Mouse (Mus musculus): ENCODE data around the gene Eef2k. TPM values are rescaled to one million over a fixed set of nuclear protein-coding genes. Genes with fewer than 3 reads are reported as not detected.
A peak's percentile ranks its signal among the peaks of the same experiment; 100 is the strongest.

Gene Eef2k
- polyA plus RNA-seq, 1 experiment from 2014 or later: 48.5 TPM

GRCm38 (mm10) chr7:120873083-120873482 lies 30.5 kb downstream of the Eef2k start:
- no peaks in the 10 kb centered on the region for H3K27me3 ChIP-seq (ENCODE audit: control insufficient read depth, insufficient read depth, low read depth, low read length)
- WGBS: 77% methylated on average over 12 of the region's 12 CpGs
- H3K36me3 ChIP-seq (ENCODE audit: control insufficient read depth, insufficient read depth, low read length): no peaks in the 10 kb centered on the region
- ATAC-seq (ENCODE audit: low read depth): no peak
- peaks cover 32% of the 10 kb centered on the region for H3K4me1 ChIP-seq (replicated peaks; ENCODE audit: control insufficient read depth, insufficient read depth, low read length)
- H3K9ac ChIP-seq (ENCODE audit: low read length): no peak overlapping the region
- no peak overlapping the region for H3K27ac ChIP-seq (ENCODE audit: low read length)
- H3K9me3 ChIP-seq (ENCODE audit: control insufficient read depth, low read length): no peaks in the 10 kb centered on the region
- no peak overlapping the region for H3K4me2 ChIP-seq (ENCODE audit: low read depth, low read length)
- H3K4me3 ChIP-seq (ENCODE audit: low read length): no peak overlapping the region

- no peak overlapping the region for H3K27ac ChIP-seq (ENCODE audit: low read length)
- no peak for ATAC-seq (ENCODE audit: low read depth)
- peaks cover 24% of the 10 kb centered on the region for H3K4me1 ChIP-seq (replicated peaks; ENCODE audit: control insufficient read depth, insufficient read depth, low read length)
- no peaks in the 10 kb centered on the region for H3K36me3 ChIP-seq (ENCODE audit: control insufficient read depth, insufficient read depth, low read length)
- H3K9me3 ChIP-seq (ENCODE audit: control insufficient read depth, low read length): no peaks in the 10 kb centered on the region
- 88% methylated on average over 3 of the region's 3 CpGs for WGBS
- H3K27me3 ChIP-seq (ENCODE audit: control insufficient read depth, insufficient read depth, low read depth, low read length): no peaks in the 10 kb centered on the region
- no peak overlapping the region for H3K9ac ChIP-seq (ENCODE audit: low read length)
- no peak overlapping the region for H3K4me3 ChIP-seq (ENCODE audit: low read length)
- H3K4me2 ChIP-seq (ENCODE audit: low read depth, low read length): no peak overlapping the region
Measured at GRCm38 (mm10) chr7:120874021-120874420, 31.4 kb downstream of the Eef2k start.

- H3K27me3 ChIP-seq (ENCODE audit: control insufficient read depth, insufficient read depth, low read depth, low read length): no peaks in the 10 kb centered on the region
- no peaks in the 10 kb centered on the region for H3K9me3 ChIP-seq (ENCODE audit: control insufficient read depth, low read length)
- no peak overlapping the region for H3K4me3 ChIP-seq (ENCODE audit: low read length)
- no peak overlapping the region for H3K4me2 ChIP-seq (ENCODE audit: low read depth, low read length)
- peaks cover 2% of the 10 kb centered on the region; the same call in 1 of the 2 replicates for H3K36me3 ChIP-seq (ENCODE audit: control insufficient read depth, insufficient read depth, low read length)
- peak; percentile 85 for ATAC-seq (ENCODE audit: low read depth)
- peaks cover 16% of the 10 kb centered on the region for H3K4me1 ChIP-seq (replicated peaks; ENCODE audit: control insufficient read depth, insufficient read depth, low read length)
- H3K27ac ChIP-seq (ENCODE audit: low read length): peak overlapping the region; percentile 84
- H3K9ac ChIP-seq (ENCODE audit: low read length): no peak overlapping the region
- WGBS: 37% methylated on average over 7 of the region's 7 CpGs
Measured at GRCm38 (mm10) chr7:120874764-120875539, 32.3 kb downstream of the Eef2k start.

- Histone ChIP-seq H3K27me3 (ENCODE audit: control insufficient read depth, insufficient read depth, low read depth, low read length) (no peaks in the 10 kb centered on the region), H3K27ac (ENCODE audit: low read length) (peak overlapping the region; percentile 84), H3K9ac (ENCODE audit: low read length) (no peak overlapping the region)
Measured at GRCm38 (mm10) chr7:120875540-120876388, 33.1 kb downstream of the Eef2k start.

GRCm38 (mm10) chr7:120878271-120878670 lies 35.6 kb downstream of the Eef2k start:
- Histone ChIP-seq H3K36me3 (ENCODE audit: control insufficient read depth, insufficient read depth, low read length) (peaks cover 7% of the 10 kb centered on the region; the same call in 1 of the 2 replicates), H3K9me3 (ENCODE audit: control insufficient read depth, low read length) (no peaks in the 10 kb centered on the region), H3K27me3 (ENCODE audit: control insufficient read depth, insufficient read depth, low read depth, low read length) (no peaks in the 10 kb centered on the region), H3K4me3 (ENCODE audit: low read length) (no peak overlapping the region), H3K4me1 (replicated peaks; ENCODE audit: control insufficient read depth, insufficient read depth, low read length) (peaks cover 6% of the 10 kb centered on the region; the same call in 1 of the 2 replicates), H3K4me2 (ENCODE audit: low read depth, low read length) (no peak overlapping the region), H3K9ac (ENCODE audit: low read length) (no peak overlapping the region), H3K27ac (ENCODE audit: low read length) (no peak overlapping the region)
- 66% methylated on average over 6 of the region's 6 CpGs for WGBS
- ATAC-seq (ENCODE audit: low read depth): no peak

More at GRCm38 (mm10) chr7:120875540-120876388, 33.1 kb downstream of the Eef2k start:
- no peak overlapping the region for H3K4me3 ChIP-seq (ENCODE audit: low read length)
- peaks cover 8% of the 10 kb centered on the region for H3K4me1 ChIP-seq (replicated peaks; ENCODE audit: control insufficient read depth, insufficient read depth, low read length)
- peak; percentile 78 for ATAC-seq (ENCODE audit: low read depth)
- no peaks in the 10 kb centered on the region for H3K9me3 ChIP-seq (ENCODE audit: control insufficient read depth, low read length)
- WGBS: 57% methylated on average over 3 of the region's 3 CpGs
- peaks cover 7% of the 10 kb centered on the region; the same call in 1 of the 2 replicates for H3K36me3 ChIP-seq (ENCODE audit: control insufficient read depth, insufficient read depth, low read length)
- H3K4me2 ChIP-seq (ENCODE audit: low read depth, low read length): no peak overlapping the region

GRCm38 (mm10) chr7:120879972-120880371 lies 37.3 kb downstream of the Eef2k start:
- Histone ChIP-seq H3K9me3 (ENCODE audit: control insufficient read depth, low read length) (no peaks in the 10 kb centered on the region), H3K4me3 (ENCODE audit: low read length) (no peak overlapping the region), H3K36me3 (ENCODE audit: control insufficient read depth, insufficient read depth, low read length) (peaks cover 17% of the 10 kb centered on the region), H3K27ac (ENCODE audit: low read length) (no peak overlapping the region), H3K4me1 (replicated peaks; ENCODE audit: control insufficient read depth, insufficient read depth, low read length) (peaks cover 6% of the 10 kb centered on the region; the same call in 1 of the 2 replicates), H3K9ac (ENCODE audit: low read length) (no peak overlapping the region), H3K27me3 (ENCODE audit: control insufficient read depth, insufficient read depth, low read depth, low read length) (no peaks in the 10 kb centered on the region), H3K4me2 (ENCODE audit: low read depth, low read length) (no peak overlapping the region)
- no peak for ATAC-seq (ENCODE audit: low read depth)
- WGBS: 87% methylated on average over 3 of the region's 3 CpGs

- 94% methylated on average over 4 of the region's 4 CpGs for WGBS
- ATAC-seq (ENCODE audit: low read depth): no peak
- Histone ChIP-seq H3K36me3 (ENCODE audit: control insufficient read depth, insufficient read depth, low read length) (peaks cover 21% of the 10 kb centered on the region), H3K9me3 (ENCODE audit: control insufficient read depth, low read length) (no peaks in the 10 kb centered on the region), H3K4me3 (ENCODE audit: low read length) (no peak overlapping the region), H3K9ac (ENCODE audit: low read length) (no peak overlapping the region), H3K27me3 (ENCODE audit: control insufficient read depth, insufficient read depth, low read depth, low read length) (no peaks in the 10 kb centered on the region), H3K4me1 (replicated peaks; ENCODE audit: control insufficient read depth, insufficient read depth, low read length) (peaks cover 4% of the 10 kb centered on the region; the same call in 1 of the 2 replicates), H3K4me2 (ENCODE audit: low read depth, low read length) (no peak overlapping the region), H3K27ac (ENCODE audit: low read length) (no peak overlapping the region)
Measured at GRCm38 (mm10) chr7:120880770-120881169, 38.1 kb downstream of the Eef2k start.

GRCm38 (mm10) chr7:120881451-120881850 lies 38.8 kb downstream of the Eef2k start:
- Histone ChIP-seq H3K27me3 (ENCODE audit: control insufficient read depth, insufficient read depth, low read depth, low read length) (no peaks in the 10 kb centered on the region), H3K9ac (ENCODE audit: low read length) (no peak overlapping the region)

GRCm38 (mm10) chr7:120882674-120883073 lies 40.0 kb downstream of the Eef2k start:
- Histone ChIP-seq H3K27ac (ENCODE audit: low read length) (no peak overlapping the region), H3K9me3 (ENCODE audit: control insufficient read depth, low read length) (no peaks in the 10 kb centered on the region), H3K9ac (ENCODE audit: low read length) (no peak overlapping the region), H3K4me1 (replicated peaks; ENCODE audit: control insufficient read depth, insufficient read depth, low read length) (no peaks in the 10 kb centered on the region), H3K4me2 (ENCODE audit: low read depth, low read length) (no peak overlapping the region), H3K27me3 (ENCODE audit: control insufficient read depth, insufficient read depth, low read depth, low read length) (no peaks in the 10 kb centered on the region), H3K36me3 (ENCODE audit: control insufficient read depth, insufficient read depth, low read length) (peaks cover 34% of the 10 kb centered on the region), H3K4me3 (ENCODE audit: low read length) (no peak overlapping the region)
- 73% methylated on average over 4 of the region's 4 CpGs for WGBS
- ATAC-seq (ENCODE audit: low read depth): no peak

More at GRCm38 (mm10) chr7:120881451-120881850, 38.8 kb downstream of the Eef2k start:
- Histone ChIP-seq H3K4me3 (ENCODE audit: low read length) (no peak overlapping the region), H3K9me3 (ENCODE audit: control insufficient read depth, low read length) (no peaks in the 10 kb centered on the region), H3K4me2 (ENCODE audit: low read depth, low read length) (no peak overlapping the region), H3K4me1 (replicated peaks; ENCODE audit: control insufficient read depth, insufficient read depth, low read length) (no peaks in the 10 kb centered on the region), H3K36me3 (ENCODE audit: control insufficient read depth, insufficient read depth, low read length) (peaks cover 28% of the 10 kb centered on the region), H3K27ac (ENCODE audit: low read length) (no peak overlapping the region)
- ATAC-seq (ENCODE audit: low read depth): no peak
- WGBS: 55% methylated on average over 2 of the region's 2 CpGs
